Mouse (Mus musculus): ENCODE data around the gene Clec12a. TPM values are rescaled to one million over a fixed set of nuclear protein-coding genes. Genes with fewer than 3 reads are reported as not detected.

Gene Clec12a
- polyA plus RNA-seq, 1 experiment, result 0.67 TPM

- Histone ChIP-seq H3K27me3 (replicated peaks) (no peaks in the 10 kb centered on the region), H3K9me3 (no peaks in the 10 kb centered on the region), H3K36me3 (replicated peaks; ENCODE audit: low read length) (no peaks in the 10 kb centered on the region), H3K4me1 (peaks cover 40% of the 10 kb centered on the region), H3K4me3 (replicated peaks) (peak overlapping the region; percentile 84)
- TF ChIP-seq GATA1 (IDR thresholded peaks at IDR 0.05; ENCODE audit: borderline replicate concordance, low read length) (no peak), FLI1 (IDR thresholded peaks at IDR 0.05; ENCODE audit: low read length) (no peak)
These were observed 8.8 kb upstream of the Clec12a start for GRCm38 (mm10) chr6:129333674-129334078.

- Histone ChIP-seq H3K27me3 (replicated peaks) (no peaks in the 10 kb centered on the region), H3K9me3 (no peaks in the 10 kb centered on the region), H3K36me3 (replicated peaks; ENCODE audit: low read length) (no peaks in the 10 kb centered on the region), H3K4me3 (replicated peaks) (no peak overlapping the region), H3K4me1 (peaks cover 21% of the 10 kb centered on the region)
- TF ChIP-seq GATA1 (IDR thresholded peaks at IDR 0.05; ENCODE audit: borderline replicate concordance, low read length), result no peak
- TF ChIP-seq FLI1 (IDR thresholded peaks at IDR 0.05; ENCODE audit: low read length), result no peak
These were observed 4.7 kb upstream of the Clec12a start for GRCm38 (mm10) chr6:129337751-129338150.

- Histone ChIP-seq H3K9me3 (peaks cover 12% of the 10 kb centered on the region), H3K27me3 (replicated peaks) (no peaks in the 10 kb centered on the region), H3K36me3 (replicated peaks; ENCODE audit: low read length) (peaks cover 2% of the 10 kb centered on the region), H3K4me1 (peaks cover 7% of the 10 kb centered on the region), H3K4me3 (replicated peaks) (no peak overlapping the region)
- TF ChIP-seq GATA1 (IDR thresholded peaks at IDR 0.05; ENCODE audit: borderline replicate concordance, low read length) (no peak), FLI1 (IDR thresholded peaks at IDR 0.05; ENCODE audit: low read length) (no peak)
These were observed 1.9 kb downstream of the Clec12a start for GRCm38 (mm10) chr6:129344408-129344807.

GRCm38 (mm10) chr6:129349524-129350352 is 7.2 kb downstream of the Clec12a start:
- H3K4me3 ChIP-seq (replicated peaks), result peak overlapping the region; percentile 64
- H3K9me3 ChIP-seq, result peaks cover 12% of the 10 kb centered on the region
- H3K27me3 ChIP-seq (replicated peaks), result no peaks in the 10 kb centered on the region
- H3K4me1 ChIP-seq, result peaks cover 12% of the 10 kb centered on the region
- H3K36me3 ChIP-seq (replicated peaks; ENCODE audit: low read length), result peaks cover 2% of the 10 kb centered on the region
- no peak for TF ChIP-seq FLI1 (IDR thresholded peaks at IDR 0.05; ENCODE audit: low read length)
- TF ChIP-seq GATA1 (IDR thresholded peaks at IDR 0.05; ENCODE audit: borderline replicate concordance, low read length), result no peak

GRCm38 (mm10) chr6:129351091-129351490 is 8.6 kb downstream of the Clec12a start:
- Histone ChIP-seq H3K27me3 (replicated peaks) (no peaks in the 10 kb centered on the region), H3K9me3 (peaks cover 12% of the 10 kb centered on the region), H3K36me3 (replicated peaks; ENCODE audit: low read length) (peaks cover 2% of the 10 kb centered on the region), H3K4me1 (peaks cover 21% of the 10 kb centered on the region), H3K4me3 (replicated peaks) (peak overlapping the region; percentile 11)
- no peak for TF ChIP-seq GATA1 (IDR thresholded peaks at IDR 0.05; ENCODE audit: borderline replicate concordance, low read length)
- TF ChIP-seq FLI1 (IDR thresholded peaks at IDR 0.05; ENCODE audit: low read length), result no peak

- no peak overlapping the region for H3K4me3 ChIP-seq (replicated peaks)
- TF ChIP-seq GATA1 (IDR thresholded peaks at IDR 0.05; ENCODE audit: borderline replicate concordance, low read length), result no peak
- TF ChIP-seq FLI1 (IDR thresholded peaks at IDR 0.05; ENCODE audit: low read length), result no peak
- peaks cover 16% of the 10 kb centered on the region for H3K4me1 ChIP-seq
- H3K27me3 ChIP-seq (replicated peaks), result no peaks in the 10 kb centered on the region
- H3K36me3 ChIP-seq (replicated peaks; ENCODE audit: low read length), result no peaks in the 10 kb centered on the region
- no peaks in the 10 kb centered on the region for H3K9me3 ChIP-seq
These were observed 13.3 kb downstream of the Clec12a start for GRCm38 (mm10) chr6:129355774-129356173.

GRCm38 (mm10) chr6:129356430-129356829 is 13.9 kb downstream of the Clec12a start:
- Histone ChIP-seq H3K4me1 (peaks cover 20% of the 10 kb centered on the region), H3K9me3 (no peaks in the 10 kb centered on the region), H3K36me3 (replicated peaks; ENCODE audit: low read length) (no peaks in the 10 kb centered on the region), H3K4me3 (replicated peaks) (no peak overlapping the region), H3K27me3 (replicated peaks) (no peaks in the 10 kb centered on the region)
- TF ChIP-seq FLI1 (IDR thresholded peaks at IDR 0.05; ENCODE audit: low read length) (no peak), GATA1 (IDR thresholded peaks at IDR 0.05; ENCODE audit: borderline replicate concordance, low read length) (no peak)

- H3K4me1 ChIP-seq, result peaks cover 26% of the 10 kb centered on the region
- H3K9me3 ChIP-seq, result no peaks in the 10 kb centered on the region
- H3K4me3 ChIP-seq (replicated peaks), result no peak overlapping the region
- H3K36me3 ChIP-seq (replicated peaks; ENCODE audit: low read length), result no peaks in the 10 kb centered on the region
- H3K27me3 ChIP-seq (replicated peaks), result no peaks in the 10 kb centered on the region
- TF ChIP-seq GATA1 (IDR thresholded peaks at IDR 0.05; ENCODE audit: borderline replicate concordance, low read length) (no peak), FLI1 (IDR thresholded peaks at IDR 0.05; ENCODE audit: low read length) (no peak)
These were observed 17.0 kb downstream of the Clec12a start for GRCm38 (mm10) chr6:129359515-129359914.

- Histone ChIP-seq H3K4me1 (peaks cover 16% of the 10 kb centered on the region), H3K27me3 (replicated peaks) (no peaks in the 10 kb centered on the region), H3K4me3 (replicated peaks) (no peak overlapping the region), H3K36me3 (replicated peaks; ENCODE audit: low read length) (no peaks in the 10 kb centered on the region), H3K9me3 (no peaks in the 10 kb centered on the region)
- TF ChIP-seq GATA1 (IDR thresholded peaks at IDR 0.05; ENCODE audit: borderline replicate concordance, low read length) (no peak), FLI1 (IDR thresholded peaks at IDR 0.05; ENCODE audit: low read length) (no peak)
These were observed 21.5 kb downstream of the Clec12a start for GRCm38 (mm10) chr6:129363942-129364341.

GRCm38 (mm10) chr6:129365959-129366359 is 23.5 kb downstream of the Clec12a start:
- no peaks in the 10 kb centered on the region for H3K27me3 ChIP-seq (replicated peaks)
- H3K9me3 ChIP-seq, result no peaks in the 10 kb centered on the region
- TF ChIP-seq FLI1 (IDR thresholded peaks at IDR 0.05; ENCODE audit: low read length) (no peak), GATA1 (IDR thresholded peaks at IDR 0.05; ENCODE audit: borderline replicate concordance, low read length) (no peak)
- peaks cover 24% of the 10 kb centered on the region for H3K4me1 ChIP-seq
- no peak overlapping the region for H3K4me3 ChIP-seq (replicated peaks)
- no peaks in the 10 kb centered on the region for H3K36me3 ChIP-seq (replicated peaks; ENCODE audit: low read length)
